Mouse (Mus musculus): ENCODE results near the gene Gm28635. TPM values are rescaled to one million over a fixed set of nuclear protein-coding genes. Genes with fewer than 3 reads are reported as not detected.

Gene Gm28635
- polyA plus RNA-seq, 1 experiment, result not detected

DNA sequence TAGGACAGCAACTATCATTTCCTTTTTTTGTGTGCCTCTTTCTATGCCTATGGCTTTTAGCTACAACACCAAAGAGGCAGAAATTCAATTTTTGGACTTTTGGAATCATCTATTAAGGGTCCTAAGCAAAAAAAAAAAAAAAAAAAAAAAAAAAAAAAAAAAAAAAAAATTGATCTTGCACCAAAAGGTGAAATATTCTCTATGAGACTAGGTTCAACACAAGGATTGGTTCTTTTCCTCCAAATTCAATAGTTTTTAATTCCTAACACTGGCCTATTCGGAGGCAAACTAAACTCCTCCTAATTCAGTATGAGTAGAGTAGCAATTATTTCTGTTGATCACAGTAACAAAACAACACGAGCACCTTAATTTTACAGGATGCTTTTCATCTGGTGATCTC lies 34.1 kb upstream of the Gm28635 start:
- 96% methylated on average over 2 of the region's 2 CpGs for WGBS
- no peak overlapping the region for H3K4me3 ChIP-seq (ENCODE audit: extremely low read depth, insufficient read depth, insufficient read length)
- peaks cover 17% of the 10 kb centered on the region for H3K36me3 ChIP-seq (ENCODE audit: control insufficient read depth, insufficient read depth, low read length)
- peaks cover 3% of the 10 kb centered on the region for H3K4me1 ChIP-seq (ENCODE audit: control insufficient read depth, insufficient read depth, insufficient read length)
- no peak for TF ChIP-seq POLR2A (IDR thresholded peaks at IDR 0.05; ENCODE audit: low read depth, low read length)
- no peak for TF ChIP-seq CTCF (IDR thresholded peaks at IDR 0.05; ENCODE audit: extremely low read depth, insufficient read depth, insufficient read length, insufficient replicate concordance)
- no peaks in the 10 kb centered on the region for H3K27me3 ChIP-seq (ENCODE audit: control insufficient read depth, insufficient read depth, low read length)
- DNase-seq (ENCODE audit: low read depth in 1 of 2, low spot score in 2 of 2), result no peak
- H3K27ac ChIP-seq (ENCODE audit: insufficient read depth, low read length), result no peak overlapping the region

DNA sequence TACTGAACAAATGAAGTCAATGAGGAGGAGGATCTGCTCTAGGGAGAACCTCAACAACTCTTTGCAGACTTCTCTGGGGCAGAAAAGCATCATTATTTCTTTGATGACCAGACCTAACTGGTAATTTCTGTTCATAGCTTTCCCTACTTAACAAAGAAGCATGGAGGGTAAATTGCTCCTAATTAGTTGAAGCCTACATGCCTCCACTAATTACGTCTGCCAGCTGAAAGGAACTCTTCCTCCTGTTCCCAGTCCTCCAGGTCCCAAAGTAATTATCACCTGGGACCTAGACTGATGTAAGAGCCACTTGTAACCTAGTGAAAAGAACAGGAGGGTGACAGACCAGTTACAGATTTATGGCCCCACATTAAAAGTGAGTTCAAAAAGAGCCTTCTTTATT lies 29.7 kb upstream of the Gm28635 start:
- Histone ChIP-seq H3K36me3 (ENCODE audit: control insufficient read depth, insufficient read depth, low read length) (peaks cover 19% of the 10 kb centered on the region), H3K4me3 (ENCODE audit: extremely low read depth, insufficient read depth, insufficient read length) (no peak overlapping the region), H3K27me3 (ENCODE audit: control insufficient read depth, insufficient read depth, low read length) (no peaks in the 10 kb centered on the region), H3K4me1 (ENCODE audit: control insufficient read depth, insufficient read depth, insufficient read length) (no peaks in the 10 kb centered on the region), H3K27ac (ENCODE audit: insufficient read depth, low read length) (no peak overlapping the region)
- WGBS, result 88% methylated on average over 1 of the region's 1 CpGs
- DNase-seq (ENCODE audit: low read depth in 1 of 2, low spot score in 2 of 2), result no peak
- no peak for TF ChIP-seq CTCF (IDR thresholded peaks at IDR 0.05; ENCODE audit: extremely low read depth, insufficient read depth, insufficient read length, insufficient replicate concordance)
- no peak for TF ChIP-seq POLR2A (IDR thresholded peaks at IDR 0.05; ENCODE audit: low read depth, low read length)

DNA sequence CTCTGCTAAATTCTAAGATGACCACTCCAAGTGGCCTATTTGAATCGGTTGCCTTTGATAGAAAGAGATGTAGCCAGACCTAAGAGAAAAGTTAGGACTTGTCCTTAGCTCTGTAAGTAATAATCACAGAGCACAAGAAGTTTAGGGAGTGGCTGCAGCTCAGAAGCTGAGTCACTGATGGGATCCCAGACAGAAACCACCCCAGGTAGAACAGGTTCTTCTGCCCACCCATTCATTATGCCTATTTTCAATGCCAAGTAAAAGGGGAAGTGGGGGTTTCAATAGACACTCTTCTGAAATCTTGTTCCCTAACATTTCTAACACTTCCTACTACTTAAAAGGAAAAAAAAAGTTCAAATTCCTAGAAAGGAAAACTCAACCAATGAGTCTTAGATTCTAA lies 27.5 kb upstream of the Gm28635 start:
- WGBS, result 83% methylated on average over 1 of the region's 1 CpGs
- no peaks in the 10 kb centered on the region for H3K27me3 ChIP-seq (ENCODE audit: control insufficient read depth, insufficient read depth, low read length)
- H3K4me3 ChIP-seq (ENCODE audit: extremely low read depth, insufficient read depth, insufficient read length), result no peak overlapping the region
- peaks cover 19% of the 10 kb centered on the region for H3K36me3 ChIP-seq (ENCODE audit: control insufficient read depth, insufficient read depth, low read length)
- no peaks in the 10 kb centered on the region for H3K4me1 ChIP-seq (ENCODE audit: control insufficient read depth, insufficient read depth, insufficient read length)
- no peak for DNase-seq (ENCODE audit: low read depth in 1 of 2, low spot score in 2 of 2)
- no peak overlapping the region for H3K27ac ChIP-seq (ENCODE audit: insufficient read depth, low read length)
- TF ChIP-seq CTCF (IDR thresholded peaks at IDR 0.05; ENCODE audit: extremely low read depth, insufficient read depth, insufficient read length, insufficient replicate concordance) (no peak), POLR2A (IDR thresholded peaks at IDR 0.05; ENCODE audit: low read depth, low read length) (no peak)

DNA sequence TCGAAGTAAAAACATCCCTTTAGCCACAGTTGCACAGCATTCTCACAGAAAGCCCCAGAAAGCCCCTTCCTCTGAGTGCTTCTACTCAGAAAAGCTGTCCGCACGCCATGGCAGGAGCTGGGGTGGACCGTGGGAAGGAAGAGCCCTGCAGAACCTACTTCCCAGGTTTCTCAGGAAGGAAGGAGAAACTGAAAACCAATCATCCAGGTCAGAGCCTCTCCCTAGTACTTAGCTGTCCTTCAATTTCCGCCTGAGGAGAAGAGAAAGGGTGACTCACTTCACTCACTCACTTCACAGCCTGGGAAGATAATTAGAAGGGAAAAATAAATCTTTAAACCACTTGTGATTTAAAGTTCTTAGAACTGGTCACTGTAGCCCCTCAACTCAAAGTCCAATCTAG lies 26.5 kb upstream of the Gm28635 start:
- no peak for DNase-seq (ENCODE audit: low read depth in 1 of 2, low spot score in 2 of 2)
- 94% methylated on average over 5 of the region's 5 CpGs for WGBS
- no peaks in the 10 kb centered on the region for H3K27me3 ChIP-seq (ENCODE audit: control insufficient read depth, insufficient read depth, low read length)
- TF ChIP-seq POLR2A (IDR thresholded peaks at IDR 0.05; ENCODE audit: low read depth, low read length) (no peak), CTCF (IDR thresholded peaks at IDR 0.05; ENCODE audit: extremely low read depth, insufficient read depth, insufficient read length, insufficient replicate concordance) (no peak)
- H3K36me3 ChIP-seq (ENCODE audit: control insufficient read depth, insufficient read depth, low read length), result peaks cover 14% of the 10 kb centered on the region
- no peaks in the 10 kb centered on the region for H3K4me1 ChIP-seq (ENCODE audit: control insufficient read depth, insufficient read depth, insufficient read length)
- no peak overlapping the region for H3K4me3 ChIP-seq (ENCODE audit: extremely low read depth, insufficient read depth, insufficient read length)
- no peak overlapping the region for H3K27ac ChIP-seq (ENCODE audit: insufficient read depth, low read length)

DNA sequence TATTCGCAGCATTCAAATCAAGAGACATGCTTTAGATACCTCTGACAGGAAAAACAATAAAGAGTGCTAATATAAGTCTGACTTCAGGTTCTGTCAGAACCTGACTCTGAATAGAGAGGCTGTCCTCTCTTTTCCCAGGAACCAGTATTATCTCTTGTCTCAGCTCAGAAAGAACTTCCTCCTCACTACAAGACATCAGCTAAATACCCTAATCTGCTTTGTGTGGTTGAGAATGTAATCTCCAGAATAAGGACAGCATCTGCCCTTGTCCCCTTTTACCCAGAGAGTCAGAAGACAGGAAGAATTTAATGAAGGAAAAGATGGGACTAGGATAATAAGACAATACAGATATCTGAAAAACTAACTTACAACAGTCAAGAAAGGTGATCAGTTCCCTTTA lies 25.7 kb upstream of the Gm28635 start:
- no peak overlapping the region for H3K27ac ChIP-seq (ENCODE audit: insufficient read depth, low read length)
- no peaks in the 10 kb centered on the region for H3K4me1 ChIP-seq (ENCODE audit: control insufficient read depth, insufficient read depth, insufficient read length)
- TF ChIP-seq POLR2A (IDR thresholded peaks at IDR 0.05; ENCODE audit: low read depth, low read length), result no peak
- TF ChIP-seq CTCF (IDR thresholded peaks at IDR 0.05; ENCODE audit: extremely low read depth, insufficient read depth, insufficient read length, insufficient replicate concordance), result no peak
- WGBS, result 95% methylated on average over 1 of the region's 1 CpGs
- DNase-seq (ENCODE audit: low read depth in 1 of 2, low spot score in 2 of 2), result no peak
- H3K36me3 ChIP-seq (ENCODE audit: control insufficient read depth, insufficient read depth, low read length), result peaks cover 9% of the 10 kb centered on the region
- H3K4me3 ChIP-seq (ENCODE audit: extremely low read depth, insufficient read depth, insufficient read length), result no peak overlapping the region
- H3K27me3 ChIP-seq (ENCODE audit: control insufficient read depth, insufficient read depth, low read length), result no peaks in the 10 kb centered on the region

DNA sequence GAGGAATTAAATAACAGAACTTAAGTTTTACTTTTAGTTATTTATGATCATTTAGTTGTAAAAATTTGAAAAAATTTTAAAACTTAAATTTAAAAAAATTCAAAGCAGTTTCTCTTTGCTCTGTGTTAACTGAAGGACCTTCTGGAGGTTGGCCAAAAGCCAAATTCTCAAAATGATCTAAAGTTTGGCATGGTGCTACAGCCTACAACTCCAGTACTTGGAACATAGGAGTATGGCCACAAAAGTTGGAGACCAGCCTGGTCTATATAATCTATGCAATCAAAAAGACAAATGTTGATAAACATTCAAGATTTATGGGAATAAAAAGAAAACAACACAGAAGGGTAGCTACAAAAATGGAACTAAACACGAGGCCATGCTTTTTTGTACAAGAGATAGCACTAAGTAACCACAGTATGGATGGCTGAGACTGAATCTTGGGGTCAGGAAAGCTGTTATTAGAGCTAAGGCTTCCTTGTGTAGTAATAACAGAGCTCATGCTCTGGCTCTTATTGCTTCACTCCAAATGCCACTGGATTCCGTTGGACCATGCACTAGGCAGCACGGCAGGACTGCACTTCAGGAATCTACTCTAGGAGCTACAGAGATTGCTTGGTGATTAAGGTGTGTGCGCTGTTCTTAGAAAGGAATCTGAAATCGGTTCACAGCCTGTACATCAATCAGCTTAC lies 17.3 kb upstream of the Gm28635 start:
- no peak for DNase-seq (ENCODE audit: low read depth in 1 of 2, low spot score in 2 of 2)
- Histone ChIP-seq H3K4me3 (ENCODE audit: extremely low read depth, insufficient read depth, insufficient read length) (no peak overlapping the region), H3K4me1 (ENCODE audit: control insufficient read depth, insufficient read depth, insufficient read length) (no peaks in the 10 kb centered on the region), H3K27me3 (ENCODE audit: control insufficient read depth, insufficient read depth, low read length) (no peaks in the 10 kb centered on the region), H3K27ac (ENCODE audit: insufficient read depth, low read length) (no peak overlapping the region), H3K36me3 (ENCODE audit: control insufficient read depth, insufficient read depth, low read length) (peaks cover 27% of the 10 kb centered on the region)
- TF ChIP-seq POLR2A (IDR thresholded peaks at IDR 0.05; ENCODE audit: low read depth, low read length) (no peak), CTCF (IDR thresholded peaks at IDR 0.05; ENCODE audit: extremely low read depth, insufficient read depth, insufficient read length, insufficient replicate concordance) (no peak)
- 96% methylated on average over 5 of the region's 5 CpGs for WGBS

DNA sequence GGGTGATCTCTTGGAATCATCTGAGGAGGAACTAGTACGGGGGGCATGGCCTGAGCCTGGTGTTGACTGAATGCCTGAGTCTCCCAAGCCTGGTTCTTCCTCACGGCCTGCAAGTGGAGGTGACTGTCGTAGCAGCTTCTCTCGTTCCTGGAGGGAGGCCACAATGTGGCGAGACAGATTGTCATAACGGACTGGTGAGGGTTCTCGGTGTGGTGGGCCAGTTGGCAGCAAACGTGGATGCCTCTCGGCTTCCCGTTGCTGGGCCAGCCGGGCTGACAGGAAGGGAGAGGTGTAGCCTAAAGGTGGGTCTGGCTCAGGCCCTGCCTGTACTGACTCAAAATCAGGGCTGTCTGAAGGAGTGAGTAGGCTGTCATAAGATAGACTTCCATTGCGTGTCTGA lies 12.2 kb upstream of the Gm28635 start:
- Histone ChIP-seq H3K36me3 (ENCODE audit: control insufficient read depth, insufficient read depth, low read length) (peaks cover 48% of the 10 kb centered on the region), H3K4me1 (ENCODE audit: control insufficient read depth, insufficient read depth, insufficient read length) (no peaks in the 10 kb centered on the region), H3K27ac (ENCODE audit: insufficient read depth, low read length) (no peak overlapping the region), H3K27me3 (ENCODE audit: control insufficient read depth, insufficient read depth, low read length) (no peaks in the 10 kb centered on the region), H3K4me3 (ENCODE audit: extremely low read depth, insufficient read depth, insufficient read length) (no peak overlapping the region)
- TF ChIP-seq POLR2A (IDR thresholded peaks at IDR 0.05; ENCODE audit: low read depth, low read length) (no peak), CTCF (IDR thresholded peaks at IDR 0.05; ENCODE audit: extremely low read depth, insufficient read depth, insufficient read length, insufficient replicate concordance) (no peak)
- 97% methylated on average over 12 of the region's 12 CpGs for WGBS
- no peak for DNase-seq (ENCODE audit: low read depth in 1 of 2, low spot score in 2 of 2)
